Mouse (Mus musculus): ENCODE results near the gene Polr3c. TPM values are rescaled to one million over a fixed set of nuclear protein-coding genes. Genes with fewer than 3 reads are reported as not detected.
A peak's percentile ranks its signal among the peaks of the same experiment; 100 is the strongest.

Gene Polr3c
- polyA plus RNA-seq, 1 experiment, result 40.4 TPM

DNA sequence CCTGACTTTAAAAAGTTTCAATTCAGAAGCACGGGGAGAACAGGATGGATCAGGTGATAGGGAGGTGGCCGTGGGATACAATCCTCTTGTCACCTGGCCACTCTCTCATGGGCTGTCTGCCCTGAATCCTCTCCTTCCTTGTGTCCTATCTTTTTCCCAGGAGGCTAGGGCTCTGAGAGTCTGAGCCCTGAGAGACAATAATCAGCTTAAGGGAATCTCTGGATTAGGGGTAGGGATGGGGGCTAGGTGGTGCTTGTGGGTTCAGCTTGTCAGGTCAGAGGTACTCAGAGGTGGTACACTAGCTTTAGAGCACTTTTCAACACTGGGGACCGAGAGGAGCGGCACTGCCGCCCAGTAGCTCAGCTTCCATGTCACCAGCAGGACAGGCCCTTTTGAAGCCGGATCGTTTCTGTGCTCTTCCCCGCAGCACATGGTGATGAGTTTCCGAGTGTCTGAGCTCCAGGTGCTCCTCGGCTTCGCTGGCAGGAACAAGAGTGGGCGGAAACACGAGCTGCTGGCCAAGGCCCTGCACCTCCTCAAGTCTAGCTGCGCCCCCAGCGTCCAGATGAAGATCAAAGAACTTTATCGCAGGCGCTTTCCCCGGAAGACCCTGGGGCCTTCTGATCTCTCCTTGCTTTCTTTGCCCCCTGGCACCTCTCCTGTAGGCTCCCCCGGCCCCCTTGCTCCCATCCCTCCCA lies 28.3 kb downstream of the Polr3c start:
- no peaks in the 10 kb centered on the region for H3K36me3 ChIP-seq (ENCODE audit: control insufficient read depth, insufficient read depth, low read length)
- peaks cover 13% of the 10 kb centered on the region for H3K4me1 ChIP-seq (ENCODE audit: control insufficient read depth, insufficient read depth, low read length)
- no peaks in the 10 kb centered on the region for H3K27me3 ChIP-seq (ENCODE audit: control insufficient read depth, insufficient read depth, low read length)
- TF ChIP-seq POLR2A (IDR thresholded peaks at IDR 0.05; ENCODE audit: control insufficient read depth, low read depth, low read length), result no peak
- no peak for TF ChIP-seq CTCF (IDR thresholded peaks at IDR 0.05; ENCODE audit: control insufficient read depth, insufficient read depth, insufficient replicate concordance, low read depth, low read length)
- H3K4me3 ChIP-seq (ENCODE audit: control insufficient read depth, low read depth, low read length), result peak overlapping the region; percentile 73
- H3K27ac ChIP-seq (ENCODE audit: control insufficient read depth, insufficient read depth, low read depth, low read length), result no peak overlapping the region

DNA sequence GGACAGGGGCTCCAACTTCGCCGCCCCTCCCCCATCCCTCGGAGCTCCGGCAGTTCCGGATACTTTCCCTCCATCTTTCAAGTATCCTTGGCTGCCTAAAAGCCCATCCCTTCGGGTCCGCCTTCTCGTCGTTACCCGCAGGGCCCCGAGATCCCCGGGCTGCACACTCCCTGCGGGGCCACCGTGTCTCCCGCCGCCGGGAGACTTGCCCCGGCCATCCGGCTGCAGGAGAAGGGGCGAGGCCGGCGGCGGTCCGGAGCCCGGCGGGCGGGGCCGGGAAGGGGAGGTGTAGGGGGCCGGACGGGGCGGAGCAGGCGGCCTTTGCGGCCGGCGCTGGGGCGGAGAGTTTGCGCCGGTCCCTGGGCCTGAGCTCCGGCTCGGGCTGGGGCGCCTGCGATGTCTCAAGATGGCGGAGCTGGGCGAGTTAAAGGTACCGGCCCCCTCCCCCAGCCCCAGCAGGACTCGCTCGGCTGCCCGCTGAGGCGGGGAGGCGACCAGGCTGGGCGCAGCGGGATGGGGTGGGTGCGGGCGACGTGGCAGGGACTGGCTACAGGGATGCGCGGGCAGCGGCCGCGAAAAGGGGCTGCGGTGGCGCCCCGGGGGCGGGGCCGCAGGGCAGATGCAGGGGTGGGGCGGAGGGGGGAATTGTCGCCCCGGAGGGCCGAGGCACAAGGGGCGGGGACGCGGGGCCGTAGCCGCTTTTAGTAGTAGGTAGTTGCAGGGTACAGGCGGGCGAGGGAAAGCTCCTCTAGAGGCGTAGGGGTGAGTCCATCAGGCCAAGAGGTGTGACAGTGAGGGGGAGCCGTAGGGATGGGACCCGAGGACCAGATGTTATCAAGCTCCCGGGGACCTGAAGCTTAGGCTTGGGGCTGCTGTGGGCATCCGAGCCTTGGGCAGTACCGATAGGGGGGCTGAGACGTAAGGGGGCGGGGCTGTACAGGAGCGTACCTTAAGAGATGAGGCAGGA lies 30.4 kb downstream of the Polr3c start:
- no peaks in the 10 kb centered on the region for H3K36me3 ChIP-seq (ENCODE audit: control insufficient read depth, insufficient read depth, low read length)
- H3K4me3 ChIP-seq (ENCODE audit: control insufficient read depth, low read depth, low read length), result peak overlapping the region; percentile 93
- TF ChIP-seq CTCF (IDR thresholded peaks at IDR 0.05; ENCODE audit: control insufficient read depth, insufficient read depth, insufficient replicate concordance, low read depth, low read length), result no peak
- peak; percentile 42; the same call in 1 of the 2 replicates for TF ChIP-seq POLR2A (IDR thresholded peaks at IDR 0.05; ENCODE audit: control insufficient read depth, low read depth, low read length)
- H3K27ac ChIP-seq (ENCODE audit: control insufficient read depth, insufficient read depth, low read depth, low read length), result peak overlapping the region; percentile 80
- no peaks in the 10 kb centered on the region for H3K27me3 ChIP-seq (ENCODE audit: control insufficient read depth, insufficient read depth, low read length)
- peaks cover 16% of the 10 kb centered on the region for H3K4me1 ChIP-seq (ENCODE audit: control insufficient read depth, insufficient read depth, low read length)

GRCm38 (mm10) chr3:96696198-96696765 lies 31.1 kb downstream of the Polr3c start, which contains the start of gene Pias3:
Gene Pias3, plus strand, starts transcription at chr3:96696384.
- TF ChIP-seq CTCF (IDR thresholded peaks at IDR 0.05; ENCODE audit: control insufficient read depth, insufficient read depth, insufficient replicate concordance, low read depth, low read length) (no peak), POLR2A (IDR thresholded peaks at IDR 0.05; ENCODE audit: control insufficient read depth, low read depth, low read length) (peak; percentile 38; the same call in 1 of the 2 replicates)
- H3K4me1 ChIP-seq (ENCODE audit: control insufficient read depth, insufficient read depth, low read length), result peaks cover 16% of the 10 kb centered on the region

GRCm38 (mm10) chr3:96693579-96693978 lies 33.8 kb downstream of the Polr3c start:
- Histone ChIP-seq H3K4me3 (ENCODE audit: control insufficient read depth, low read depth, low read length) (no peak overlapping the region), H3K27ac (ENCODE audit: control insufficient read depth, insufficient read depth, low read depth, low read length) (no peak overlapping the region)
- TF ChIP-seq CTCF (IDR thresholded peaks at IDR 0.05; ENCODE audit: control insufficient read depth, insufficient read depth, insufficient replicate concordance, low read depth, low read length) (no peak), POLR2A (IDR thresholded peaks at IDR 0.05; ENCODE audit: control insufficient read depth, low read depth, low read length) (no peak)

More at GRCm38 (mm10) chr3:96696198-96696765, 31.1 kb downstream of the Polr3c start, which contains the start of gene Pias3:
- peak within 1 kb of the TSS; percentile 80 for H3K27ac ChIP-seq (ENCODE audit: control insufficient read depth, insufficient read depth, low read depth, low read length)
- H3K36me3 ChIP-seq (ENCODE audit: control insufficient read depth, insufficient read depth, low read length), result no peaks in the 10 kb centered on the region
- H3K27me3 ChIP-seq (ENCODE audit: control insufficient read depth, insufficient read depth, low read length), result no peaks in the 10 kb centered on the region
- peak within 1 kb of the TSS; percentile 93 for H3K4me3 ChIP-seq (ENCODE audit: control insufficient read depth, low read depth, low read length)

GRCm38 (mm10) chr3:96692506-96692905 lies 34.9 kb downstream of the Polr3c start:
- H3K4me1 ChIP-seq (ENCODE audit: control insufficient read depth, insufficient read depth, low read length), result peaks cover 6% of the 10 kb centered on the region
- TF ChIP-seq CTCF (IDR thresholded peaks at IDR 0.05; ENCODE audit: control insufficient read depth, insufficient read depth, insufficient replicate concordance, low read depth, low read length), result no peak
- TF ChIP-seq POLR2A (IDR thresholded peaks at IDR 0.05; ENCODE audit: control insufficient read depth, low read depth, low read length), result no peak
- no peak overlapping the region for H3K27ac ChIP-seq (ENCODE audit: control insufficient read depth, insufficient read depth, low read depth, low read length)
- no peaks in the 10 kb centered on the region for H3K36me3 ChIP-seq (ENCODE audit: control insufficient read depth, insufficient read depth, low read length)
- H3K27me3 ChIP-seq (ENCODE audit: control insufficient read depth, insufficient read depth, low read length), result no peaks in the 10 kb centered on the region
- no peak overlapping the region for H3K4me3 ChIP-seq (ENCODE audit: control insufficient read depth, low read depth, low read length)

More at GRCm38 (mm10) chr3:96693579-96693978, 33.8 kb downstream of the Polr3c start:
- Histone ChIP-seq H3K27me3 (ENCODE audit: control insufficient read depth, insufficient read depth, low read length) (no peaks in the 10 kb centered on the region), H3K36me3 (ENCODE audit: control insufficient read depth, insufficient read depth, low read length) (no peaks in the 10 kb centered on the region), H3K4me1 (ENCODE audit: control insufficient read depth, insufficient read depth, low read length) (peaks cover 14% of the 10 kb centered on the region)

- Histone ChIP-seq H3K4me3 (ENCODE audit: control insufficient read depth, low read depth, low read length) (no peak overlapping the region), H3K4me1 (ENCODE audit: control insufficient read depth, insufficient read depth, low read length) (peaks cover 3% of the 10 kb centered on the region), H3K36me3 (ENCODE audit: control insufficient read depth, insufficient read depth, low read length) (no peaks in the 10 kb centered on the region), H3K27me3 (ENCODE audit: control insufficient read depth, insufficient read depth, low read length) (no peaks in the 10 kb centered on the region), H3K27ac (ENCODE audit: control insufficient read depth, insufficient read depth, low read depth, low read length) (no peak overlapping the region)
- no peak for TF ChIP-seq POLR2A (IDR thresholded peaks at IDR 0.05; ENCODE audit: control insufficient read depth, low read depth, low read length)
- no peak for TF ChIP-seq CTCF (IDR thresholded peaks at IDR 0.05; ENCODE audit: control insufficient read depth, insufficient read depth, insufficient replicate concordance, low read depth, low read length)
Measured at GRCm38 (mm10) chr3:96690298-96690697, 37.1 kb downstream of the Polr3c start.

Measured in testis, adult 2 months (tissue).